Mouse (Mus musculus) forebrain, embryonic 11.5 days (tissue): ENCODE data around the gene Lin52. TPM values are rescaled to one million over a fixed set of nuclear protein-coding genes. Genes with fewer than 3 reads are reported as not detected.

Experiments used
- ATAC-seq: fragments of 200-750 bp; cut with Nextera tagmentation; replicated peaks from 2 replicates; pipeline ENCODE4 v1.8.0; 2017; ENCODE audit warnings: moderate TSS enrichment; ENCODE audit not compliant: low FRiP score
- DNase-seq: peaks from one replicate; pipeline ENCODE4 v3.0.0-alpha.2; 2017; ENCODE audit warnings: low spot score
- H3K27ac ChIP-seq: fragments of 300-500 bp; sonication (generic); 2 replicates; pipeline ENCODE4 v1.5.1; 2014; ENCODE audit warnings: low read depth, low read length
- H3K27me3 ChIP-seq: fragments of 300-500 bp; sonication (generic); 2 replicates; pipeline ENCODE4 v1.6.1; 2014; ENCODE audit warnings: mild to moderate bottlenecking, low read length, mixed read lengths; ENCODE audit not compliant: control insufficient read depth, insufficient read depth
- H3K36me3 ChIP-seq: fragments of 300-500 bp; sonication (generic); 2 replicates; pipeline ENCODE4 v1.6.1; 2014; ENCODE audit warnings: mild to moderate bottlenecking, low read length, moderate library complexity, mixed read lengths; ENCODE audit not compliant: control insufficient read depth, insufficient read depth
- H3K4me1 ChIP-seq: fragments of 300-500 bp; sonication (generic); replicated peaks from 2 replicates; pipeline ENCODE4 v1.6.1; 2014; ENCODE audit warnings: low read length, mixed read lengths; ENCODE audit not compliant: control insufficient read depth, insufficient read depth
- H3K4me2 ChIP-seq: fragments of 300-500 bp; sonication (generic); 2 replicates; pipeline ENCODE4 v1.6.1; 2014; ENCODE audit warnings: low read depth, mild to moderate bottlenecking, low read length, moderate library complexity, mixed read lengths; ENCODE audit not compliant: severe bottlenecking
- H3K4me3 ChIP-seq: fragments of 300-500 bp; sonication (generic); 2 replicates; pipeline ENCODE4 v1.5.1; 2014; ENCODE audit warnings: low read depth, low read length
- H3K9ac ChIP-seq: fragments of 300-500 bp; sonication (generic); 2 replicates; pipeline ENCODE4 v1.6.1; 2014; ENCODE audit warnings: low read length
- H3K9me3 ChIP-seq: fragments of 300-500 bp; sonication (generic); 2 replicates; pipeline ENCODE4 v1.6.1; 2016; ENCODE audit warnings: low read length, mixed read lengths; ENCODE audit not compliant: control insufficient read depth
- WGBS: fragments of 180-500 bp; shearing (Covaris S2); extraction: QIAGEN DNeasy Blood & Tissue Kit; methylation state at CpG from one replicate; pipeline ENCODE4 v1.1.7; 2014; 5-methylcytosine and 5-hydroxymethylcytosine counted together
- polyA plus RNA-seq: library from polyadenylated mRNA; unstranded; fragments of >200 nt; fragmentation: Nextera tagmentation; extraction: Ambion mirVana; gene quantifications from 2 replicates; pipeline ENCODE4 v1.2.1, GENCODE M21; 2014

Lin52 gene
- 36.5 and 38.6 TPM in 2 replicates for polyA plus RNA-seq

- Histone ChIP-seq H3K9ac (peak within 1 kb of the TSS; percentile 71), H3K9me3 (no peaks in the 10 kb centered on the region), H3K27ac (no peak within 1 kb of the TSS), H3K36me3 (no peaks in the 10 kb centered on the region), H3K4me1 (peaks cover 4% of the 10 kb centered on the region; the same call in 1 of the 2 replicates), H3K4me2 (peak within 1 kb of the TSS; percentile 85), H3K4me3 (peak within 1 kb of the TSS; percentile 82), H3K27me3 (no peaks in the 10 kb centered on the region; the same call in 1 of the 2 replicates)
- DNase-seq (peak; percentile 95), ATAC-seq (peak; percentile 98)
- WGBS: under 1% methylated on average over 49 of the region's 49 CpGs
These were observed at the start of gene Lin52, which contains the start of gene Aldh6a1 for GRCm38 (mm10) chr12:84450718-84451646. Gene Lin52 (plus strand): TSS chr12:84451422. Gene Aldh6a1 (minus strand): TSS chr12:84451004.

DNA sequence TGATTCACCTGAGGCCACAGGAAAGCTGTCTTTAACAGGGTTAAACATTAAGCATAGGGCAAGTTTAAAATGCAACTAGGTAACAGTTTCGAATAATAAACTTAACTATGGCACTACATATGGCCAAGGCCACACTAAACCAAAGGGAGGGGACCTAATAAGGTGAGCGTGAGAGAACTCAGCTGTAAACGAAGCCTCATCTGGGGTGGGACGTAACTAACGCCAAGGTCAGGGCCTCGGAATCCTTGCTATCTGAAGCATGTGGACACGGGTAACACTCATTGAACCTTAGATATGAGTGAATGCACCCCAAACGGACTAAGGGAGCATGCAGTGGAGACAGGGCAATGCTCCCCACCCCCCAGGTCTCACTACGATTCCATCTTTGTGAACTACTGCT, 48.3 kb upstream of the Lin52 start:
- no peaks in the 10 kb centered on the region for H3K36me3 ChIP-seq
- ATAC-seq (no peak), DNase-seq (no peak)
- no peak overlapping the region for H3K27ac ChIP-seq
- no peaks in the 10 kb centered on the region for H3K27me3 ChIP-seq
- no peaks in the 10 kb centered on the region; the same call in 1 of the 2 replicates for H3K9me3 ChIP-seq
- H3K4me2 ChIP-seq: no peak overlapping the region
- 80% methylated on average over 9 of the region's 9 CpGs for WGBS
- no peak overlapping the region for H3K4me3 ChIP-seq
- 0 out of 2 replicates have a peak, but pooled peaks cover 2% of the 10 kb centered on the region for H3K4me1 ChIP-seq
- no peak overlapping the region for H3K9ac ChIP-seq

- Histone ChIP-seq H3K4me1 (0 out of 2 replicates have a peak, but pooled peaks cover 4% of the 10 kb centered on the region), H3K36me3 (no peaks in the 10 kb centered on the region), H3K4me2 (no peak overlapping the region), H3K4me3 (no peak overlapping the region), H3K27ac (no peak overlapping the region), H3K9me3 (no peaks in the 10 kb centered on the region; the same call in 1 of the 2 replicates), H3K9ac (no peak overlapping the region), H3K27me3 (no peaks in the 10 kb centered on the region)
- 68% methylated on average over 6 of the region's 6 CpGs for WGBS
- no peak for ATAC-seq
- DNase-seq: no peak
These were observed 46.7 kb upstream of the Lin52 start for GRCm38 (mm10) chr12:84404541-84404940.

DNA sequence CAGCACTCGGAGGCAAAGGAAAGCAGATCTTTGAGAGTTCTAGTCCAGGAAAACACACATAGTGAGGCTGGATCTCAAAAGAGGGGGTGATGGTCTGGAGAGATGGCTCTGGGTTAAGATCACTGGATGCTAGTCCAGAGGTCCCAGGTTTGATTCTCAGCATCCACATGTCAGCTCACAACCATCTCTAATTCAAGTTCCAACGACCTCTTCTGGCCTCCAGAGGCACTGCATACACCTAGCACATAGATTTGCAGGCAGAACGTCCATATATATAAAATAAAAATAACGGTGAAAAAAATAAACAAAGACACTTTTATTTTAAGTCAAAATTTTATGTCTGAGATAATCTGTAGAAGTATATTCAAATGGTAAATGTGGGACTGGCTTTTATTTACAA, 44.0 kb upstream of the Lin52 start:
- Histone ChIP-seq H3K36me3 (no peaks in the 10 kb centered on the region), H3K9ac (no peak overlapping the region), H3K27ac (no peak overlapping the region), H3K4me2 (no peak overlapping the region), H3K27me3 (no peaks in the 10 kb centered on the region), H3K9me3 (no peaks in the 10 kb centered on the region; the same call in 1 of the 2 replicates), H3K4me3 (no peak overlapping the region), H3K4me1 (0 out of 2 replicates have a peak, but pooled peaks cover 4% of the 10 kb centered on the region)
- no peak for ATAC-seq
- no peak for DNase-seq
- WGBS: 66% methylated on average over 4 of the region's 4 CpGs

DNA sequence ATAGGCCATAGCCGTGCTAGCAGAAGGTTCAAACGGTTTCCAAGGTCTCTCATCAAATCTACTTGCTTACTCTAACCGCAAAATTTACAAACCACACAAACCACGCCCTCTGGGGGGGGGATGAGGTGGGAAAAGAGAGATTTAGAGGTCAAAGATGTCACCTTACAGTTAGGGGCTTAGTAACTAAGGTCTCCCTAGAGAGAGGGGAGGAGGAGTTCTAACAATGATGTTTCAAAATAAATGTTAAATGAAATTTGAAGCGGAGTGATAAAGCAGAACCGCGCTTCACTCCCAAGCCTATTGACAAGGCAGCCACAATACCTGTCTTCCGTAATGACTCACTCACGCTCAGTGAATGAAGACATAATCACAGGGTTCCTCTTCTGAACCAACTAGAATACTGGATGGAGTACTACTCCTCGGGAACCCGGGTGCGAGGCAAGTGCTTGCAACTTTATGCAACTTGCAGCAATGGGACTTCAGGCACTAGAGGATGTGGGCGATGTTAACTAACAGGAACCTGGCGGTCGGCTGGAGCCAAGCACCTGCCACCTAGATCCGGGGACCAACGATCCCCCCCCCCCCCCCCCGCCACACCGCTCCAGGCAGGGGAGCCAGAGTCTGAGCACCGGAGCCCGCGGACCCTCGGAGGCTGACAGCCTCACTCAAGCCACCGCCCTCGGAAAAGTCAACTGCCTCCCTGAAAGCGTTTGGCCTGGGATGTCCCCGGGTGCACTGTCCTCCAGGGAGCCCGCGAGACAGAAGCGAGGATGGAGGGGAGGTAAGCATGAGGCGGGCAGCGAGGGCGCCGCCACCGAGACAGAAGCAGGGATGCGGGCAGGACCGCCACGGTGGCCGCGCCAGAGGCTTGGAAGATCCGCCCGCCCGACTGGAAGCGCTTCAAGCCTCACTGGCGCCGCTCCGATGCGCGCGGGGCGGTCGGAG, 43.1 kb upstream of the Lin52 start:
- ATAC-seq (peak; percentile 73), DNase-seq (no peak)
- peak overlapping the region; percentile 31; the same call in 1 of the 2 replicates for H3K27ac ChIP-seq
- H3K27me3 ChIP-seq: no peaks in the 10 kb centered on the region
- 2% methylated on average over 45 of the region's 52 CpGs for WGBS
- peak overlapping the region; percentile 72 for H3K4me3 ChIP-seq
- peak overlapping the region; percentile 82 for H3K9ac ChIP-seq
- no peaks in the 10 kb centered on the region; the same call in 1 of the 2 replicates for H3K9me3 ChIP-seq
- peak overlapping the region; percentile 96 for H3K4me2 ChIP-seq
- H3K4me1 ChIP-seq: 0 out of 2 replicates have a peak, but pooled peaks cover 4% of the 10 kb centered on the region
- H3K36me3 ChIP-seq: no peaks in the 10 kb centered on the region

- Histone ChIP-seq H3K4me1 (0 out of 2 replicates have a peak, but pooled peaks cover 4% of the 10 kb centered on the region), H3K4me2 (peak within 1 kb of the TSS; percentile 96), H3K27me3 (no peaks in the 10 kb centered on the region), H3K4me3 (peak within 1 kb of the TSS; percentile 72), H3K36me3 (no peaks in the 10 kb centered on the region), H3K9ac (peak within 1 kb of the TSS; percentile 82), H3K27ac (peak within 1 kb of the TSS; percentile 31; the same call in 1 of the 2 replicates), H3K9me3 (no peaks in the 10 kb centered on the region; the same call in 1 of the 2 replicates)
- 2% methylated on average over 54 of the region's 63 CpGs for WGBS
- ATAC-seq: peak; percentile 92
- DNase-seq: peak; percentile 92
These were observed 42.3 kb upstream of the Lin52 start, which contains the start of the genes Entpd5 and Bbof1 for GRCm38 (mm10) chr12:84408819-84409507. Gene Entpd5 (minus strand): TSS chr12:84409029. Gene Bbof1 (plus strand): TSS chr12:84409071.

- H3K27ac ChIP-seq: no peak within 1 kb of the TSS
- ATAC-seq: peak; percentile 80
- H3K9ac ChIP-seq: peak within 1 kb of the TSS; percentile 72
- WGBS: 4% methylated on average over 50 of the region's 50 CpGs
- H3K9me3 ChIP-seq: peaks cover 3% of the 10 kb centered on the region; the same call in 1 of the 2 replicates
- no peaks in the 10 kb centered on the region for H3K27me3 ChIP-seq
- H3K4me2 ChIP-seq: peak within 1 kb of the TSS; percentile 73
- peak within 1 kb of the TSS; percentile 52 for H3K4me3 ChIP-seq
- DNase-seq: peak; percentile 91
- H3K36me3 ChIP-seq: no peaks in the 10 kb centered on the region; the same call in 1 of the 2 replicates
- H3K4me1 ChIP-seq: peaks cover 6% of the 10 kb centered on the region; the same call in 1 of the 2 replicates
These were observed 34.2 kb upstream of the Lin52 start, which contains the start of gene Rnf113a2 for GRCm38 (mm10) chr12:84416834-84417604. Gene Rnf113a2 (plus strand): TSS chr12:84417196.
